Mouse (Mus musculus): ENCODE data around the gene Slamf7. TPM values are rescaled to one million over a fixed set of nuclear protein-coding genes. Genes with fewer than 3 reads are reported as not detected.

The Slamf7 gene
- total and polyA plus RNA-seq, 2 experiments: 0.20 to 0.83 TPM

GRCm38 (mm10) chr1:171620091-171620490 lies 32.7 kb downstream of the Slamf7 start:
- no peak overlapping the region for H3K9ac ChIP-seq (ENCODE audit: low read depth, low read length)
- no peaks in the 10 kb centered on the region for H3K79me2 ChIP-seq (ENCODE audit: control insufficient read depth, insufficient read depth, low read length)
- DNase-seq (ENCODE audit: extremely low read depth, low read depth, low spot score): no peak
- no peak overlapping the region for H3K4me3 ChIP-seq (ENCODE audit: insufficient read depth, low read depth, low read length)
- TF ChIP-seq CTCF (IDR thresholded peaks at IDR 0.05; ENCODE audit: low read depth, low read length): no peak
- no peak for TF ChIP-seq POLR2A (IDR thresholded peaks at IDR 0.05; ENCODE audit: extremely low read depth, insufficient read depth, low read length)
- no peak overlapping the region for H3K27ac ChIP-seq (replicated peaks; ENCODE audit: insufficient read depth, low read depth, low read length)
- no peaks in the 10 kb centered on the region for H3K27me3 ChIP-seq (ENCODE audit: control insufficient read depth, insufficient read depth, low read length)
- H3K36me3 ChIP-seq (ENCODE audit: control insufficient read depth, insufficient read depth, low read length): no peaks in the 10 kb centered on the region
- 88% methylated on average over 6 of the region's 6 CpGs for WGBS
- H3K4me1 ChIP-seq (ENCODE audit: control insufficient read depth, insufficient read depth, low read length): no peaks in the 10 kb centered on the region

- no peak overlapping the region for H3K4me3 ChIP-seq (ENCODE audit: insufficient read depth, low read depth, low read length)
- no peaks in the 10 kb centered on the region for H3K36me3 ChIP-seq (ENCODE audit: control insufficient read depth, insufficient read depth, low read length)
- 83% methylated on average over 3 of the region's 3 CpGs for WGBS
- no peak overlapping the region for H3K9ac ChIP-seq (ENCODE audit: low read depth, low read length)
- no peaks in the 10 kb centered on the region for H3K79me2 ChIP-seq (ENCODE audit: control insufficient read depth, insufficient read depth, low read length)
- no peaks in the 10 kb centered on the region for H3K4me1 ChIP-seq (ENCODE audit: control insufficient read depth, insufficient read depth, low read length)
- no peaks in the 10 kb centered on the region for H3K27me3 ChIP-seq (ENCODE audit: control insufficient read depth, insufficient read depth, low read length)
- no peak for DNase-seq (ENCODE audit: extremely low read depth, low read depth, low spot score)
- TF ChIP-seq POLR2A (IDR thresholded peaks at IDR 0.05; ENCODE audit: extremely low read depth, insufficient read depth, low read length) (no peak), CTCF (IDR thresholded peaks at IDR 0.05; ENCODE audit: low read depth, low read length) (no peak)
- no peak overlapping the region for H3K27ac ChIP-seq (replicated peaks; ENCODE audit: insufficient read depth, low read depth, low read length)
These were observed 33.2 kb downstream of the Slamf7 start for GRCm38 (mm10) chr1:171619645-171620044.

DNA sequence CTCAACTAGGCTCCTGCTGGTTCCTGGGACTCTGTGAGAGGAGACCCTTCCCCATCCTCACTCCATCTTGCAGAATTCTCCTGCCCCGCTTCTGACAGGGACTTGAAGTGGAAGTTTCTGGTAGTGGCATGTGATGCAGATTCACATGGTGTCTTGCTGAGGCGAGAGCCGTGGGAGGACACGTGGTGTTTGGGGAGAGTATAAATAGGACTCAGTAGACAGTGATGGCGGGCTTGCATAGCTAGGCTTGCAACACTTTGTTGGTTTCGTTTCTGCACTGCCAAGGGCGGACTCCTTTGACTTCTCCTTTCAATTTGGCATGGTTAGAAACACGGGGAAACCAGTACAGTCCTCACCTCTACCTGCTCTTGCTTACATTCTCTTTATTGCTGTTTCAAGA lies 33.8 kb downstream of the Slamf7 start:
- no peak overlapping the region for H3K4me3 ChIP-seq (ENCODE audit: insufficient read depth, low read depth, low read length)
- H3K36me3 ChIP-seq (ENCODE audit: control insufficient read depth, insufficient read depth, low read length): no peaks in the 10 kb centered on the region
- no peak for TF ChIP-seq CTCF (IDR thresholded peaks at IDR 0.05; ENCODE audit: low read depth, low read length)
- TF ChIP-seq POLR2A (IDR thresholded peaks at IDR 0.05; ENCODE audit: extremely low read depth, insufficient read depth, low read length): no peak
- DNase-seq (ENCODE audit: extremely low read depth, low read depth, low spot score): peak; percentile 50
- H3K79me2 ChIP-seq (ENCODE audit: control insufficient read depth, insufficient read depth, low read length): no peaks in the 10 kb centered on the region
- no peaks in the 10 kb centered on the region for H3K4me1 ChIP-seq (ENCODE audit: control insufficient read depth, insufficient read depth, low read length)
- H3K9ac ChIP-seq (ENCODE audit: low read depth, low read length): no peak overlapping the region
- 76% methylated on average over 8 of the region's 8 CpGs for WGBS
- no peak overlapping the region for H3K27ac ChIP-seq (replicated peaks; ENCODE audit: insufficient read depth, low read depth, low read length)
- no peaks in the 10 kb centered on the region for H3K27me3 ChIP-seq (ENCODE audit: control insufficient read depth, insufficient read depth, low read length)

DNA sequence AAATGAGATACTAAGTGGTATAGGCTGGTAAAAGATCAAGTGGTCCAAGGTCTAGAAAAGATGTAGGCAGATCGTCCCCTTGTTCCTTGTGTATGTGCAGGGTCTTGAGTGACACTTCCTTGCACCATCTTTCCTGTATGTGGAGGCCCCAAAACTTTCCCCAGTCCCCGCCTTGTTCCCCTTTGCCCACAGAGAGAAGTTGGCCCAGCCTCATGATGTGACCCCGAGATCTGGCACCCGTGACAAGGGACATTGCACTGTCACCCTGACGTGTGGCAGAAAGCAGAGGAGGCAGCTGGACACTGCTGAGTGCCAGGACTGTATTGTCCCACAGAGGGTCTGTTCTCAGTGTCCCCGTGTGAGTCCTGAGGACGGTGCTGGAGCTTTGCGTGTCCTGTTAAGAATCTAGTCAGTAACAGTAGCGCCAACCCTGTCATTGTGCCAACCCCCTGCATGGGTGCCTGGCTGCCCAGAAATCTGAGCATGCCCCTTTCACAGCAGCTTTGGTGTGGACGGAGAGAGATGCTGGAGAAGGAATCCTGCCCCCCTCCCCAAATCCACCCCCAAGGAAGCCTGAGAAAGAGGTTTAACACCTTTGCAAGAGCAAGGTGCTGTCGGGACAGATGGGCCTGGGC lies 35.8 kb downstream of the Slamf7 start:
- WGBS: 78% methylated on average over 11 of the region's 11 CpGs
- no peaks in the 10 kb centered on the region for H3K4me1 ChIP-seq (ENCODE audit: control insufficient read depth, insufficient read depth, low read length)
- no peaks in the 10 kb centered on the region for H3K79me2 ChIP-seq (ENCODE audit: control insufficient read depth, insufficient read depth, low read length)
- H3K27me3 ChIP-seq (ENCODE audit: control insufficient read depth, insufficient read depth, low read length): no peaks in the 10 kb centered on the region
- H3K36me3 ChIP-seq (ENCODE audit: control insufficient read depth, insufficient read depth, low read length): no peaks in the 10 kb centered on the region
- no peak overlapping the region for H3K4me3 ChIP-seq (ENCODE audit: insufficient read depth, low read depth, low read length)
- no peak overlapping the region for H3K9ac ChIP-seq (ENCODE audit: low read depth, low read length)
- no peak for TF ChIP-seq POLR2A (IDR thresholded peaks at IDR 0.05; ENCODE audit: extremely low read depth, insufficient read depth, low read length)
- no peak for TF ChIP-seq CTCF (IDR thresholded peaks at IDR 0.05; ENCODE audit: low read depth, low read length)
- H3K27ac ChIP-seq (replicated peaks; ENCODE audit: insufficient read depth, low read depth, low read length): no peak overlapping the region
- no peak for DNase-seq (ENCODE audit: extremely low read depth, low read depth, low spot score)

- Histone ChIP-seq H3K4me3 (ENCODE audit: insufficient read depth, low read depth, low read length) (no peak overlapping the region), H3K27ac (replicated peaks; ENCODE audit: insufficient read depth, low read depth, low read length) (no peak overlapping the region), H3K4me1 (ENCODE audit: control insufficient read depth, insufficient read depth, low read length) (no peaks in the 10 kb centered on the region), H3K9ac (ENCODE audit: low read depth, low read length) (no peak overlapping the region), H3K36me3 (ENCODE audit: control insufficient read depth, insufficient read depth, low read length) (no peaks in the 10 kb centered on the region), H3K27me3 (ENCODE audit: control insufficient read depth, insufficient read depth, low read length) (no peaks in the 10 kb centered on the region), H3K79me2 (ENCODE audit: control insufficient read depth, insufficient read depth, low read length) (no peaks in the 10 kb centered on the region)
- 10% methylated on average over 2 of the region's 2 CpGs for WGBS
- TF ChIP-seq CTCF (IDR thresholded peaks at IDR 0.05; ENCODE audit: low read depth, low read length) (peak; percentile 30; the same call in 1 of the 2 replicates), POLR2A (IDR thresholded peaks at IDR 0.05; ENCODE audit: extremely low read depth, insufficient read depth, low read length) (no peak)
- no peak for DNase-seq (ENCODE audit: extremely low read depth, low read depth, low spot score)
These were observed 38.9 kb downstream of the Slamf7 start for GRCm38 (mm10) chr1:171613962-171614361.

GRCm38 (mm10) chr1:171610781-171611180 lies 42.1 kb downstream of the Slamf7 start:
- Histone ChIP-seq H3K27ac (replicated peaks; ENCODE audit: insufficient read depth, low read depth, low read length) (no peak overlapping the region), H3K79me2 (ENCODE audit: control insufficient read depth, insufficient read depth, low read length) (no peaks in the 10 kb centered on the region), H3K36me3 (ENCODE audit: control insufficient read depth, insufficient read depth, low read length) (no peaks in the 10 kb centered on the region), H3K9ac (ENCODE audit: low read depth, low read length) (no peak overlapping the region), H3K4me1 (ENCODE audit: control insufficient read depth, insufficient read depth, low read length) (no peaks in the 10 kb centered on the region), H3K27me3 (ENCODE audit: control insufficient read depth, insufficient read depth, low read length) (no peaks in the 10 kb centered on the region), H3K4me3 (ENCODE audit: insufficient read depth, low read depth, low read length) (no peak overlapping the region)
- DNase-seq (ENCODE audit: extremely low read depth, low read depth, low spot score): no peak
- 50% methylated on average over 1 of the region's 1 CpGs for WGBS
- no peak for TF ChIP-seq CTCF (IDR thresholded peaks at IDR 0.05; ENCODE audit: low read depth, low read length)
- no peak for TF ChIP-seq POLR2A (IDR thresholded peaks at IDR 0.05; ENCODE audit: extremely low read depth, insufficient read depth, low read length)

Measured in liver, adult 2 months (tissue).